Mouse (Mus musculus) gastrocnemius, adult 8-10 months (tissue): ENCODE measurements at regions not wholly inside any gene's neighbourhood (a gene's known extent, or its start where the extent isn't known, plus 50 kb on each side); places are given as distances from the start of the nearest gene placed in this dataset.
"Not testable (repeated sequence)": the region's sequence is repeated elsewhere in the genome, so short reads cannot be mapped to it uniquely, and the experiment has no call there.

Experiments used
- DNase-seq, 2 experiments: peaks; one replicate each; pipeline ENCODE4 v3.0.0; 2022; ENCODE audit warnings: low spot score in 2 of 2

- DNase-seq, result no peak
These were observed 87.7 kb downstream of the Rhob start for GRCm38 (mm10) chr12:8412125-8412524.

GRCm38 (mm10) chr12:8410410-8411341 is 89.1 kb downstream of the Rhob start:
- DNase-seq, result no peak

GRCm38 (mm10) chr12:8402084-8402483 is 88.9 kb downstream of the Hs1bp3 start:
- DNase-seq, result no peak

- no peak for DNase-seq
These were observed 88.1 kb downstream of the Hs1bp3 start for GRCm38 (mm10) chr12:8401376-8401775.

- DNase-seq, result no peak
These were observed 87.3 kb downstream of the Hs1bp3 start for GRCm38 (mm10) chr12:8400345-8401130.

GRCm38 (mm10) chr12:8398852-8399251 is 85.6 kb downstream of the Hs1bp3 start:
- no peak for DNase-seq

- DNase-seq, result not testable (repeated sequence)
These were observed 83.2 kb downstream of the Hs1bp3 start for GRCm38 (mm10) chr12:8396408-8396807.

- no peak for DNase-seq
These were observed 81.7 kb downstream of the Hs1bp3 start for GRCm38 (mm10) chr12:8394894-8395297.

- DNase-seq, result no peak
These were observed 80.7 kb downstream of the Hs1bp3 start for GRCm38 (mm10) chr12:8393976-8394375.
